Mouse (Mus musculus) naive thymus-derived CD4-positive, alpha-beta T cell, adult 2 months (primary cell): ENCODE measurements at regions not wholly inside any gene's neighbourhood (a gene's known extent, or its start where the extent isn't known, plus 50 kb on each side); places are given as distances from the start of the nearest gene placed in this dataset.

Source experiments
- DNase-seq: peaks from one replicate; pipeline ENCODE4 v3.0.0-alpha.2; 2011; ENCODE audit warnings: low read depth

GRCm38 (mm10) chr10:67819534-67819933, 92.9 kb downstream of the Zfp365 start:
- no peak for DNase-seq

- DNase-seq, result no peak
These were observed 98.6 kb downstream of the Zfp365 start for GRCm38 (mm10) chr10:67813901-67814300.

- no peak for DNase-seq
These were observed 107.3 kb downstream of the Zfp365 start for GRCm38 (mm10) chr10:67805131-67805530.

GRCm38 (mm10) chr10:67804637-67805036, 107.8 kb downstream of the Zfp365 start:
- DNase-seq, result no peak

GRCm38 (mm10) chr10:67802156-67802555, 110.3 kb downstream of the Zfp365 start:
- DNase-seq, result no peak

- DNase-seq, result no peak
These were observed 110.8 kb downstream of the Zfp365 start for GRCm38 (mm10) chr10:67801619-67802018.

GRCm38 (mm10) chr10:67798991-67799390, 113.5 kb downstream of the Zfp365 start:
- no peak for DNase-seq

- DNase-seq, result no peak
These were observed 119.3 kb downstream of the Zfp365 start for GRCm38 (mm10) chr10:67793206-67793605.

GRCm38 (mm10) chr10:67789651-67790050, 122.8 kb downstream of the Zfp365 start:
- DNase-seq, result no peak

- DNase-seq, result no peak
These were observed 124.3 kb downstream of the Zfp365 start for GRCm38 (mm10) chr10:67788116-67788515.

- DNase-seq, result no peak
These were observed 126.9 kb downstream of the Zfp365 start for GRCm38 (mm10) chr10:67785563-67785962.

GRCm38 (mm10) chr10:67778341-67778740, 134.1 kb downstream of the Zfp365 start:
- no peak for DNase-seq

- no peak for DNase-seq
These were observed 134.7 kb downstream of the Zfp365 start for GRCm38 (mm10) chr10:67777721-67778120.

GRCm38 (mm10) chr10:67776851-67777250, 135.6 kb downstream of the Zfp365 start:
- DNase-seq, result no peak

GRCm38 (mm10) chr10:67771796-67772195, 140.7 kb downstream of the Zfp365 start:
- no peak for DNase-seq

GRCm38 (mm10) chr10:67766099-67766498, 146.4 kb downstream of the Zfp365 start:
- DNase-seq, result peak; percentile 79

- no peak for DNase-seq
These were observed 152.0 kb downstream of the Zfp365 start for GRCm38 (mm10) chr10:67760424-67760823.

GRCm38 (mm10) chr10:67748121-67748520, 164.3 kb downstream of the Zfp365 start:
- DNase-seq, result no peak

- no peak for DNase-seq
These were observed 165.0 kb downstream of the Zfp365 start for GRCm38 (mm10) chr10:67747461-67747860.

- no peak for DNase-seq
These were observed 166.3 kb downstream of the Zfp365 start for GRCm38 (mm10) chr10:67746140-67746539.

- no peak for DNase-seq
These were observed 168.9 kb downstream of the Zfp365 start for GRCm38 (mm10) chr10:67743561-67743960.

GRCm38 (mm10) chr10:67742824-67743223, 169.6 kb downstream of the Zfp365 start:
- no peak for DNase-seq

GRCm38 (mm10) chr10:67742305-67742704, 170.2 kb downstream of the Zfp365 start:
- no peak for DNase-seq

- DNase-seq, result no peak
These were observed 173.3 kb downstream of the Zfp365 start for GRCm38 (mm10) chr10:67739199-67739598.

- no peak for DNase-seq
These were observed 175.8 kb downstream of the Zfp365 start for GRCm38 (mm10) chr10:67736636-67737035.
